Mouse (Mus musculus): ENCODE data around the gene Plgrkt.

The Plgrkt gene

GRCm38 (mm10) chr19:29354895-29355877 lies 12.0 kb downstream of the Plgrkt start:
- DNase-seq (ENCODE audit: low spot score) = no peak

- no peak for DNase-seq (ENCODE audit: low spot score)
Observed at GRCm38 (mm10) chr19:29350991-29351390, 16.2 kb downstream of the Plgrkt start.

- no peak for DNase-seq (ENCODE audit: low spot score)
Observed at GRCm38 (mm10) chr19:29345636-29346035, 21.6 kb downstream of the Plgrkt start.

GRCm38 (mm10) chr19:29344868-29345267 lies 22.3 kb downstream of the Plgrkt start:
- DNase-seq (ENCODE audit: low spot score) = no peak

- DNase-seq (ENCODE audit: low spot score) = no peak
Observed at GRCm38 (mm10) chr19:29342281-29342680, 24.9 kb downstream of the Plgrkt start.

GRCm38 (mm10) chr19:29341029-29341428 lies 26.2 kb downstream of the Plgrkt start:
- DNase-seq (ENCODE audit: low spot score) = no peak

- DNase-seq (ENCODE audit: low spot score) = no peak
Observed at GRCm38 (mm10) chr19:29336624-29337023, 30.6 kb downstream of the Plgrkt start.

GRCm38 (mm10) chr19:29334068-29334745 lies 33.0 kb downstream of the Plgrkt start, which contains the start of gene Rln1:
TSS of gene Rln1 (minus strand) at chr19:29334670.
- DNase-seq (ENCODE audit: low spot score) = no peak

- DNase-seq (ENCODE audit: low spot score) = no peak
Observed at GRCm38 (mm10) chr19:29326822-29327552, 40.2 kb downstream of the Plgrkt start.

- no peak for DNase-seq (ENCODE audit: low spot score)
Observed at GRCm38 (mm10) chr19:29326396-29326795, 40.8 kb downstream of the Plgrkt start.

GRCm38 (mm10) chr19:29325852-29326180 lies 41.4 kb downstream of the Plgrkt start:
- no peak for DNase-seq (ENCODE audit: low spot score)

- DNase-seq (ENCODE audit: low spot score) = no peak
Observed at GRCm38 (mm10) chr19:29325053-29325851, 41.9 kb downstream of the Plgrkt start, which contains the start of gene Insl6. TSS of gene Insl6 (minus strand) at chr19:29325356.

GRCm38 (mm10) chr19:29323416-29324049 lies 43.7 kb downstream of the Plgrkt start:
- no peak for DNase-seq (ENCODE audit: low spot score)

- no peak for DNase-seq (ENCODE audit: low spot score)
Observed at GRCm38 (mm10) chr19:29312661-29313060, 54.5 kb downstream of the Plgrkt start.

GRCm38 (mm10) chr19:29311791-29312190 lies 55.4 kb downstream of the Plgrkt start:
- peak; percentile 31 for DNase-seq (ENCODE audit: low spot score)

- DNase-seq (ENCODE audit: low spot score) = no peak
Observed at GRCm38 (mm10) chr19:29308832-29309231, 58.4 kb downstream of the Plgrkt start.

- no peak for DNase-seq (ENCODE audit: low spot score)
Observed at GRCm38 (mm10) chr19:29302119-29302518, 65.1 kb downstream of the Plgrkt start.

GRCm38 (mm10) chr19:29300919-29301318 lies 66.3 kb downstream of the Plgrkt start:
- DNase-seq (ENCODE audit: low spot score) = no peak
